Mouse (Mus musculus) heart, postnatal 0 days (tissue): Measurements from ENCODE around the gene Ttc28. TPM values are rescaled to one million over a fixed set of nuclear protein-coding genes. Genes with fewer than 3 reads are reported as not detected.

Source experiments
- ATAC-seq: fragments of 200-750 bp; cut with Nextera tagmentation; 2 replicates; pipeline ENCODE4 v1.8.0; 2017; ENCODE audit warnings: low read depth, moderate number of reproducible peaks, moderate library complexity; ENCODE audit not compliant: insufficient read depth
- DNase-seq: peaks from one replicate; pipeline ENCODE4 v3.0.0-alpha.2; 2016; ENCODE audit warnings: low spot score
- H3K27ac ChIP-seq: fragments of 300-500 bp; sonication (generic); 2 replicates; pipeline ENCODE4 v1.5.1; 2014; ENCODE audit warnings: low read depth, mild to moderate bottlenecking
- H3K27me3 ChIP-seq: fragments of 300-500 bp; sonication (generic); 2 replicates; pipeline ENCODE4 v1.6.1; 2014; ENCODE audit warnings: low read length, mixed read lengths; ENCODE audit not compliant: control insufficient read depth, insufficient read depth
- H3K36me3 ChIP-seq: fragments of 300-500 bp; sonication (generic); replicated peaks from 2 replicates; pipeline ENCODE4 v1.6.1; 2014; ENCODE audit warnings: low read length, mixed read lengths; ENCODE audit not compliant: control insufficient read depth, insufficient read depth
- H3K4me1 ChIP-seq: fragments of 300-500 bp; sonication (generic); 2 replicates; pipeline ENCODE4 v1.6.1; 2014; ENCODE audit warnings: antibody characterized with exemption; ENCODE audit not compliant: control insufficient read depth, insufficient read depth
- H3K4me2 ChIP-seq: fragments of 300-500 bp; sonication (generic); 2 replicates; pipeline ENCODE4 v1.6.1; 2014; ENCODE audit warnings: low read depth, mild to moderate bottlenecking, low read length, moderate library complexity
- H3K4me3 ChIP-seq: fragments of 300-500 bp; sonication (generic); 2 replicates; pipeline ENCODE4 v1.5.1; 2014; ENCODE audit warnings: low read depth, low read length
- H3K9ac ChIP-seq: fragments of 300-500 bp; sonication (generic); replicated peaks from 2 replicates; pipeline ENCODE4 v1.6.1; 2014; ENCODE audit warnings: low read depth, low read length, mixed read lengths
- H3K9me3 ChIP-seq: fragments of 300-500 bp; sonication (generic); replicated peaks from 2 replicates; pipeline ENCODE4 v1.6.1; 2016; ENCODE audit warnings: low read length; ENCODE audit not compliant: control insufficient read depth
- CTCF ChIP-seq: IDR thresholded peaks from 2 replicates; pipeline ENCODE4 v1.5.1; 2016; ENCODE audit warnings: antibody characterized with exemption, control low read depth, low read depth
- EP300 ChIP-seq: IDR thresholded peaks from 2 replicates; pipeline ENCODE4 v1.6.1; 2016; ENCODE audit warnings: antibody characterized with exemption, low read depth
- WGBS: fragments of 180-500 bp; shearing (Covaris S2); extraction: QIAGEN DNeasy Blood & Tissue Kit; methylation state at CpG from one replicate; pipeline ENCODE4 v1.1.7; 2014; 5-methylcytosine and 5-hydroxymethylcytosine counted together
- polyA plus RNA-seq: library from polyadenylated mRNA; unstranded; fragments of >200 nt; fragmentation: Nextera tagmentation; extraction: Ambion mirVana; gene quantifications from 2 replicates; pipeline ENCODE4 v1.2.1, GENCODE M21; 2015
- total RNA-seq: library from RNA; depleted of rRNA; stranded (reverse); fragments of >200 nt; gene quantifications from 2 replicates; pipeline ENCODE4 v1.2.3, GENCODE M21; 2014; ENCODE audit warnings: low replicate concordance

Ttc28 gene
- total and polyA plus RNA-seq, 2 experiments from 2014 or later, result 4.6 to 14.2 TPM

DNA sequence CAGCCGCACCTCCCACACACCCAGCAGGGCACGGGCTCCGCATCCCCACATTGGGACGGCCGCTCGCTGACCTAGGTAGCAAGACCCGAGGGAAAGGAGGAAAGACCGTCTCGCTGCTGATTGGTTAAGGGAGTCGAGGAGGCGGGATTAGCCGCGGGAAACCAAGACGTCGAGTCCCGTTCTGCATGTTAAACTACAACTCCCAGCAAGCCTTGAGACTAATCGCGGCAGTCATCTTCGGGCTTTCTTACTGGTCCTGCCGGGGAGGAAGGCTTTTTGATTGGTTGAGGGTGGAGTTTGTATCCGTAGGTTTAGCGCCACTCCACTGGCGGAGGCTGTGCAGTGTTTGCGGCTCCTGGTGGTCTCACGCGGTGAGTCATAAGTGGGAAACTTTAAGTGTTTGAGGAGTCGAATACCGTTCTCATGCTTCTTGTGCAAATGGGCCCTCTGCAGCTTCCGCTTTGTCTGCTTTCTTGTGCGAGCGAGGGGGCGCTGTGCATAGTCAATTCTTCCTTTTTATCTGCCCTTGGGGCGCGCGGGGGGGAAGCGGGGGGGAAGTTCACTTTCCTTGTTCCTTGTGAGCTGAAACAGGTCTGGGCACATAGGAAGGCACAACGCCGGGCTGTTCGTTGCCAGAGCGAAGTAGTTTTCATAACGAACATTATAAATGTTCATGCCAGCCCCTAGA is 39.8 kb upstream of the Ttc28 start, which contains the start of the genes Hscb and Chek2:
TSS of gene Hscb (minus strand) at position 100 of the 688 bp plus-strand sequence.
TSS of gene Chek2 (plus strand) at position 302 of the 688 bp plus-strand sequence.
- DNase-seq (peak; percentile 99), ATAC-seq (peak; percentile 96)
- peak within 1 kb of the TSS; percentile 76 for H3K9ac ChIP-seq
- WGBS, result under 1% methylated on average over 41 of the region's 41 CpGs
- peak within 1 kb of the TSS; percentile 86 for H3K4me2 ChIP-seq
- TF ChIP-seq EP300 (peak; percentile 44; the same call in 1 of the 2 replicates), CTCF (peak; percentile 33)
- peak within 1 kb of the TSS; percentile 75 for H3K27ac ChIP-seq
- peaks cover 7% of the 10 kb centered on the region; the same call in 1 of the 2 replicates for H3K36me3 ChIP-seq
- 0 out of 2 replicates have a peak, but pooled peaks cover 6% of the 10 kb centered on the region for H3K4me1 ChIP-seq
- H3K27me3 ChIP-seq, result no peaks in the 10 kb centered on the region
- H3K9me3 ChIP-seq, result no peaks in the 10 kb centered on the region
- peak within 1 kb of the TSS; percentile 85 for H3K4me3 ChIP-seq

DNA sequence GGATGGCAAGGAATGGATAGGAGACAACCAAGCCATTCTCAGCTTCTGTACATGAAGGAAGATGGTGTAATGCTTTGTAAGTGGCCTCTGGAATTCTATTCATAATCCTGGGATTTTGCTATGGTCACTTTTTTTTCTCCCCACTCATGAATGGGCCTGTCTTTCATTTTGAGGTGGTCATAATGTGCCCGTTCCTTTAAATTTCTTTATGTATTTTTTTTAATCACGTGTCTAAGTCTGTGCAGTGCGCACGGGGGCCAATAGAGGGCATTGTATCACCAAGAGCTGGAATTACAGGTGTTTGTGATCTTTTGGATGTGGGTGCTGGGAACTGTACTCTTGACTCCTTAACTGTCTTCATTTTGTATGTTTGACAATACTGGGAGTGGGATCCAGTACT is 39.1 kb upstream of the Ttc28 start:
- 6% methylated on average over 4 of the region's 4 CpGs for WGBS
- no peak for ATAC-seq
- 0 out of 2 replicates have a peak, but pooled peaks cover 6% of the 10 kb centered on the region for H3K4me1 ChIP-seq
- TF ChIP-seq EP300 (no peak), CTCF (peak; percentile 36)
- H3K27me3 ChIP-seq, result no peaks in the 10 kb centered on the region
- H3K36me3 ChIP-seq, result peaks cover 10% of the 10 kb centered on the region; the same call in 1 of the 2 replicates
- peak overlapping the region; percentile 85 for H3K4me3 ChIP-seq
- H3K27ac ChIP-seq, result peak overlapping the region; percentile 7; the same call in 1 of the 2 replicates
- no peaks in the 10 kb centered on the region for H3K9me3 ChIP-seq
- H3K9ac ChIP-seq, result peak overlapping the region; percentile 19; the same call in 1 of the 2 replicates
- DNase-seq, result no peak
- H3K4me2 ChIP-seq, result peak overlapping the region; percentile 86

DNA sequence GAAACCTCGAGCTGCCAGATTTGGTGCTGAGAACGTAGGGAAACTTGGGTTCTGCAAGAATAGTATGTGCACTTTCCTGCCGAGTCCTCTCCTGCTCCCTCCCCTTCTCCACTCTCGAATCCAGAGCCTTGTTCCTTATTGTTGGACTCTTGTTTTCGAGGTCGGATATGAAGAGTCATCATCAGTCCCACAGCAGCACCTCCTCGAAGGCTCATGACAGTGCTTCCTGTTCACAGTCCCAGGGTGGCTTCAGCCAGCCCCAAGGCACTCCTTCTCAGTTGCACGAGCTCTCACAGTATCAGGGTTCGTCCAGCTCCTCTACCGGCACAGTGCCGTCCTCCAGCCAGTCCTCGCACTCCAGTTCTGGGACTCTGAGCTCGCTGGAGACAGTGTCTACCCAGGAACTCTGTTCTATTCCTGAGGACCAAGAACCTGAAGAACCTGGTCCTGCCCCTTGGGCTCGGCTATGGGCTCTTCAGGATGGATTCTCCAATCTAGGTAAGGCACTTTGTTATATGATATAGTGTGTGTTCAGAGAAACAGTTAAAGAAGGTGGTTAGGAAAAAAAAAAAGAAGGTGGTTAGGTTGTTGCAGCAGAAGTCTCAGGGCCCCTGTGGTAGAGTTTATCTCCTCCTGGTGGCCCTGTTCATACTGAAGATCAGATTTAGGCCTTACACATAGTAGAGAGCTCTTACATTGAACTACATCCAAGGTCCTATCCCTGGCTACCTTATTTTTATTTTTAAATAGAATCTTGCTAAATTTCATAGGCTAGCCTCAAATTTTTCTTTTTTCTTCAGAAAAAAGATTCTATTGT is 38.3 kb upstream of the Ttc28 start:
- Histone ChIP-seq H3K9me3 (no peaks in the 10 kb centered on the region), H3K9ac (no peak overlapping the region), H3K27me3 (no peaks in the 10 kb centered on the region), H3K4me1 (0 out of 2 replicates have a peak, but pooled peaks cover 6% of the 10 kb centered on the region), H3K4me2 (no peak overlapping the region), H3K36me3 (peaks cover 10% of the 10 kb centered on the region; the same call in 1 of the 2 replicates), H3K4me3 (no peak overlapping the region), H3K27ac (no peak overlapping the region)
- ATAC-seq, result no peak
- no peak for DNase-seq
- TF ChIP-seq CTCF (no peak), EP300 (no peak)
- WGBS, result 89% methylated on average over 14 of the region's 14 CpGs

DNA sequence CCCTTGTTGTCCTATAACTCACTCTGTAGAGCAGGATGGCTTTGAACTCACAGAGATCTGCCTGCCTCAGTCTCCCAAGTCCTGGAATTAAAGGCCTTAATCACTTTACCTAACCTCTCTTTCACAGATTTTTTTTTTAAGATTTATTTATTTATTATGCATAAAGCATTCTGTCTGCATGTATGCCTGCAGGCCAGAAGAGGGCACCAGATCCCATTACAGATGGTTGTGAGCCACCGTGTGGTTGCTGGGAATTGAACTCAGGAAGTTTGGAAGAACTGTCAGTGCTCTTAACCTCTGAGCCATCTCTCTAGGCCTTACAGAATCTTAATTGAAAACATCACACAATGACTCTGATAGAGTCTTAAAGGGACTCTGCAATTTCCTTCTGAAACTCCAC is 26.6 kb upstream of the Ttc28 start:
- WGBS, result 79% methylated on average over 1 of the region's 1 CpGs
- H3K36me3 ChIP-seq, result peaks cover 29% of the 10 kb centered on the region
- H3K27ac ChIP-seq, result no peak overlapping the region
- no peak for TF ChIP-seq CTCF
- ATAC-seq, result no peak
- peaks cover 10% of the 10 kb centered on the region for H3K4me1 ChIP-seq
- no peak for DNase-seq
- no peaks in the 10 kb centered on the region for H3K27me3 ChIP-seq
- no peak overlapping the region for H3K9ac ChIP-seq
- H3K9me3 ChIP-seq, result no peaks in the 10 kb centered on the region
- no peak overlapping the region for H3K4me2 ChIP-seq
- H3K4me3 ChIP-seq, result no peak overlapping the region

DNA sequence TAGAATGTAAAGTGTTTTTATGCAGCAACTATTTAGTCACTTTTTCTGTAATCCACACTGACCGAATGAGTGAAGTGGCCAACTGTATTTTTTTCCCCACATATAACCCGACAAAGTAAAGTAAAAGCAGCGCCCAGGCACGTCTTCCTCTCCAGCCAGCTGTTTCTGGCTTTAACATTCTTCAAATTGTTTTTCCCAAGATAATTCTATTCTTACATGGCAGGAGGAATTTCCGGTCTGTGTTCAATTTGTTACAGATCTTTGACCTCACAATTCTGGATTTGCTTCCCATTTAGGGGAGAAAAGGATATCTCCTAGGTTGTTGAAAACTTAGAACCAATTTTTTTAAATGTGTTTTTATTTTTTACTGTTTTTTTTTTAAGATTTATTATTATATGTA is 22.5 kb upstream of the Ttc28 start:
- Histone ChIP-seq H3K9me3 (no peaks in the 10 kb centered on the region), H3K36me3 (peaks cover 4% of the 10 kb centered on the region; the same call in 1 of the 2 replicates), H3K9ac (no peak overlapping the region), H3K4me2 (no peak overlapping the region), H3K27me3 (no peaks in the 10 kb centered on the region), H3K4me1 (peaks cover 15% of the 10 kb centered on the region), H3K27ac (peak overlapping the region; percentile 70), H3K4me3 (no peak overlapping the region)
- peak; percentile 39; the same call in 1 of the 2 replicates for ATAC-seq
- peak; percentile 68 for DNase-seq
- no peak for TF ChIP-seq CTCF
- TF ChIP-seq EP300, result no peak
- 6% methylated on average over 5 of the region's 5 CpGs for WGBS
